Comparison of ENCODE assay signal across 19 mouse cellular contexts in genomic region chr15:81239794-81240343, GRCm38 (mm10). TPM values are rescaled to one million over a fixed set of nuclear protein-coding genes. Genes with fewer than 3 reads are reported as not detected.
DNase-seq lines count a peak whose midpoint lies in the region; ATAC-seq lines count a peak whose summit lies in the region.
"Had no signal": no experiment of that assay in that cellular context is flagged by ENCODE, and none has a peak within 500 bp of the region (broad histone marks: within the 10 kb centered on the region; RNA-seq: fewer than 3 reads in every experiment).

No protein-coding gene starts in this region.

- ATAC-seq in CD4-positive, CD25-positive, alpha-beta regulatory T cell, adult 4 months: no peak
- ATAC-seq: forebrain, embryonic 15.5 days; liver, embryonic 12.5 days; midbrain, embryonic 13.5 days had no signal

- DNase-seq in adrenal gland, adult 8-10 months: peak; percentile 56
- DNase-seq in adrenal gland, adult 18-20 months (ENCODE audit: low spot score in 2 of 2): no peak
- DNase-seq in right cerebral cortex, adult 18-20 months: peak; percentile 68
- no peak for DNase-seq in right cerebral cortex, postnatal 25 days
- DNase-seq in lung, postnatal 14 days: peak; percentile 22
- DNase-seq in spleen, postnatal 10 days (ENCODE audit: low spot score in 2 of 2): no peak
- DNase-seq: cerebellum, adult 11 months; cerebellum, adult 9-11 months; right cerebral cortex, postnatal 4 days had no signal

RNA-seq across cellular contexts. Expression of gene Mchr1, which starts 4.6 kb away (rescaled TPM):
- under 1 TPM; 0.15 to 0.86 (median 0.51) TPM for total RNA-seq in adrenal gland, adult 8-10 months (2022)
- total RNA-seq in adrenal gland, adult 18-20 months (2021): under 1 TPM; 0.23 to 0.51 TPM
- not detected for polyA plus RNA-seq in CD4-positive, CD25-positive, alpha-beta regulatory T cell, adult 4 months (2017; shearing (Covaris generic))
- total RNA-seq: common myeloid progenitor, adult 5-6 weeks; hematopoietic stem cell, adult 5-6 weeks; megakaryocyte progenitor cell, adult 5-6 weeks; monocyte, adult 5-6 weeks had no signal
- polyA plus RNA-seq: heart, embryonic 11.5 days; heart, postnatal 0 days; liver, embryonic 12.5 days had no signal

RNA-seq across cellular contexts. Expression of gene Mrtfa, which starts 49.3 kb away (rescaled TPM):
- 10 to 100 TPM; 23.4 to 48.9 (median 33.4) TPM for total RNA-seq in adrenal gland, adult 8-10 months (2022)
- total RNA-seq in adrenal gland, adult 18-20 months (2021): 10 to 100 TPM; 24.3 to 29.4 TPM
- polyA plus RNA-seq in CD4-positive, CD25-positive, alpha-beta regulatory T cell, adult 4 months (2017; shearing (Covaris generic)): 10 to 100 TPM; 41.0 to 78.2 TPM

Comparison
In these comparisons a context has a peak if more than half of its experiments do, and no peak if none do; other contexts are left out.
1. DNase-seq: peak in adrenal gland, adult 8-10 months (single experiment), right cerebral cortex, adult 18-20 months (single experiment) and lung, postnatal 14 days (single experiment); none in adrenal gland, adult 18-20 months (0 of 2), right cerebral cortex, postnatal 25 days (single experiment) and spleen, postnatal 10 days (0 of 2).